Mouse (Mus musculus) embryonic facial prominence, embryonic 15.5 days (tissue): ENCODE measurements around the gene Dnase2b. TPM values are rescaled to one million over a fixed set of nuclear protein-coding genes. Genes with fewer than 3 reads are reported as not detected.

Experiments used
- ATAC-seq: fragments of 200-750 bp; cut with Nextera tagmentation; 2 replicates; pipeline ENCODE4 v1.8.0; 2017; ENCODE audit warnings: low read depth, moderate TSS enrichment; ENCODE audit not compliant: insufficient number of reproducible peaks, low FRiP score, low TSS enrichment
- H3K27ac ChIP-seq: fragments of 300-500 bp; sonication (generic); replicated peaks from 2 replicates; pipeline ENCODE4 v1.5.1; 2015; ENCODE audit warnings: mild to moderate bottlenecking, inconsistent platforms
- H3K27me3 ChIP-seq: fragments of 300-500 bp; sonication (generic); 2 replicates; pipeline ENCODE4 v1.6.1; 2015; ENCODE audit warnings: inconsistent platforms
- H3K36me3 ChIP-seq: fragments of 300-500 bp; sonication (generic); 2 replicates; pipeline ENCODE4 v1.6.1; 2015; ENCODE audit warnings: mild to moderate bottlenecking, inconsistent platforms
- H3K4me1 ChIP-seq: fragments of 300-500 bp; sonication (generic); 2 replicates; pipeline ENCODE4 v1.6.1; 2015; ENCODE audit warnings: inconsistent platforms
- H3K4me2 ChIP-seq: fragments of 300-500 bp; sonication (generic); replicated peaks from 2 replicates; pipeline ENCODE4 v1.6.1; 2015; ENCODE audit warnings: mild to moderate bottlenecking, inconsistent platforms
- H3K4me3 ChIP-seq: fragments of 300-500 bp; sonication (generic); replicated peaks from 2 replicates; pipeline ENCODE4 v1.5.1; 2015; ENCODE audit warnings: mild to moderate bottlenecking, inconsistent platforms
- H3K9ac ChIP-seq: fragments of 300-500 bp; sonication (generic); 2 replicates; pipeline ENCODE4 v1.6.1; 2015; ENCODE audit warnings: inconsistent platforms
- H3K9me3 ChIP-seq: fragments of 300-500 bp; sonication (generic); replicated peaks from 2 replicates; pipeline ENCODE4 v1.6.1; 2016; ENCODE audit warnings: inconsistent platforms
- WGBS: fragments of 180-500 bp; shearing (Covaris S2); methylation state at CpG from one replicate; pipeline ENCODE4 v1.1.7; 2015; 5-methylcytosine and 5-hydroxymethylcytosine counted together
- polyA plus RNA-seq: library from polyadenylated mRNA; unstranded; fragments of >200 nt; fragmentation: Nextera tagmentation; extraction: Ambion mirVana; gene quantifications from 2 replicates; pipeline ENCODE4 v1.2.1, GENCODE M21; 2015

Gene Dnase2b
- polyA plus RNA-seq, 1 experiment from 2014 or later: 0.48 TPM

GRCm38 (mm10) chr3:146641818-146642427 is 26.5 kb upstream of the Dnase2b start:
- 50% methylated on average over 4 of the region's 4 CpGs for WGBS
- no peak for ATAC-seq
- Histone ChIP-seq H3K36me3 (no peaks in the 10 kb centered on the region), H3K9me3 (no peaks in the 10 kb centered on the region), H3K4me3 (no peak overlapping the region), H3K9ac (no peak overlapping the region), H3K27me3 (no peaks in the 10 kb centered on the region), H3K4me1 (no peaks in the 10 kb centered on the region), H3K4me2 (no peak overlapping the region), H3K27ac (no peak overlapping the region)

GRCm38 (mm10) chr3:146632506-146632905 is 17.1 kb upstream of the Dnase2b start:
- no peak for ATAC-seq

DNA sequence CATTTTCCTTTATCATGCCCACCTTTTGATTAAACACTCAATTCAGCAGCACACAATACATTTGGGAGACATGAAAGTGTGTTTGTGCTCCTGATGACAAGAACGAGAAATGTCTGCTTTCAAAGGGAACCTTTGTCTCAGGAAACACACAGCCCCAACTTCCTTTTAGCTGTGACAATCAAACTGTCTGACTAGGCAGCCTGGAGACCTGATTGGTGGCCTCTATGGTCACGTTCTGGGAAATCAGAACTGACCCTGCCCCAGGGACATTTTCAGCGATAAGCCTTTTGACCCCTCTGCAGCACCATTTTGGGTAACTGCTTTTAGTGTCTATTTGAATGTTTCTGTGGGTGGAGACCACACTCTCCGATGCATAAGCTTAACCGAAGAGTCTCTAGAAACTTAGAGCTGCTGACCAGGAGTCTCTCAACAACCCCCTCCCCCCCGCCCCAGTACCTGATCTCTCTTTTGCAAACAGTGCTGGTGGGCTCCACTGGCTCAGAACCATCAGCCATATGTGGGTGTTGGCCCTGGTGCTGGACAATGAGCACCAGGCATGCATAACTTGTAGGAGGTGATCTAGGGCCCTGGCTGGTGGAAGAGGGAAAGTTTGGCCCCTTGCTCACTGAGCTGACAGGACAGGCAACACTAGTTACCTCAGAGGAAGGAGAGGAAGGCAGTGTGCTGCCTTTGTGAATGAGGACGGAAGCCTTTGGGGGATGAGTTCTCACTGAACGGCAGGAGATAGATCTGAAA is 13.0 kb upstream of the Dnase2b start:
- no peak for ATAC-seq
- 59% methylated on average over 8 of the region's 8 CpGs for WGBS

More at GRCm38 (mm10) chr3:146632506-146632905, 17.1 kb upstream of the Dnase2b start:
- 84% methylated on average over 5 of the region's 5 CpGs for WGBS
- H3K9ac ChIP-seq: no peak overlapping the region
- no peak overlapping the region for H3K4me2 ChIP-seq
- no peaks in the 10 kb centered on the region for H3K36me3 ChIP-seq
- no peaks in the 10 kb centered on the region for H3K9me3 ChIP-seq
- H3K4me3 ChIP-seq: no peak overlapping the region
- H3K4me1 ChIP-seq: no peaks in the 10 kb centered on the region
- H3K27ac ChIP-seq: no peak overlapping the region
- no peaks in the 10 kb centered on the region for H3K27me3 ChIP-seq

GRCm38 (mm10) chr3:146625766-146626165 is 10.4 kb upstream of the Dnase2b start:
- Histone ChIP-seq H3K9ac (no peak overlapping the region), H3K4me3 (no peak overlapping the region), H3K4me2 (no peak overlapping the region), H3K27me3 (no peaks in the 10 kb centered on the region), H3K36me3 (no peaks in the 10 kb centered on the region), H3K4me1 (no peaks in the 10 kb centered on the region), H3K27ac (no peak overlapping the region), H3K9me3 (no peaks in the 10 kb centered on the region)
- WGBS: 81% methylated on average over 4 of the region's 4 CpGs
- no peak for ATAC-seq

More for the DNA sequence above, 13.0 kb upstream of the Dnase2b start:
- H3K27me3 ChIP-seq: no peaks in the 10 kb centered on the region
- H3K27ac ChIP-seq: no peak overlapping the region
- H3K4me2 ChIP-seq: no peak overlapping the region
- H3K9ac ChIP-seq: no peak overlapping the region
- H3K36me3 ChIP-seq: no peaks in the 10 kb centered on the region
- H3K9me3 ChIP-seq: no peaks in the 10 kb centered on the region
- H3K4me3 ChIP-seq: no peak overlapping the region
- no peaks in the 10 kb centered on the region for H3K4me1 ChIP-seq

DNA sequence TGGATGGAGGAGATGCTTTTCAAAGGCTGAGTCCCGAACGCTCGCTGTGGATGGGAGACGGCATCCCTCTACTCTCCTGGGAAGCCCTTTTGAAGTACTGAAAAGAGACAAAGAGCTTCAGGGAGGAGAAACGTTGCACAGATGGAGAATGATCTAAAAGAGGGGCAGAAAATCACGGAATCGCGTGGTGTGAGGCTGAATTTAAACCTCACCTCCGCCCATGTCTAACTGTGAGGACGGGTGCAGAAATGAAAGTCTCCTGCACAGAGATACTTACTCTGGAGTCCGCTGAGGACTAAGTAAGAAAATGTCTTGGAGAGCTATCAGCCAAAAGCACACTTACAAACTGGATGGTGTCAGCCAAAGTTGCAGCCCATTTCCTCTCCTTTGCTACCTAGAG is 6.6 kb upstream of the Dnase2b start:
- no peak overlapping the region for H3K4me3 ChIP-seq
- no peak for ATAC-seq
- WGBS: 83% methylated on average over 11 of the region's 11 CpGs

GRCm38 (mm10) chr3:146620555-146621249 is 5.3 kb upstream of the Dnase2b start:
- Histone ChIP-seq H3K9ac (no peak overlapping the region), H3K4me2 (no peak overlapping the region), H3K27me3 (no peaks in the 10 kb centered on the region), H3K36me3 (no peaks in the 10 kb centered on the region), H3K27ac (no peak overlapping the region), H3K4me1 (no peaks in the 10 kb centered on the region), H3K4me3 (no peak overlapping the region), H3K9me3 (no peaks in the 10 kb centered on the region)
- WGBS: 85% methylated on average over 14 of the region's 14 CpGs
- no peak for ATAC-seq

More for the DNA sequence above, 6.6 kb upstream of the Dnase2b start:
- Histone ChIP-seq H3K27ac (no peak overlapping the region), H3K9ac (no peak overlapping the region), H3K9me3 (no peaks in the 10 kb centered on the region), H3K4me1 (no peaks in the 10 kb centered on the region), H3K27me3 (no peaks in the 10 kb centered on the region), H3K36me3 (no peaks in the 10 kb centered on the region), H3K4me2 (no peak overlapping the region)

GRCm38 (mm10) chr3:146620101-146620500 is 4.7 kb upstream of the Dnase2b start:
- Histone ChIP-seq H3K4me1 (no peaks in the 10 kb centered on the region), H3K9me3 (no peaks in the 10 kb centered on the region), H3K36me3 (no peaks in the 10 kb centered on the region), H3K27ac (no peak overlapping the region), H3K4me3 (no peak overlapping the region), H3K4me2 (no peak overlapping the region), H3K27me3 (no peaks in the 10 kb centered on the region), H3K9ac (no peak overlapping the region)
- ATAC-seq: no peak
- WGBS: 83% methylated on average over 10 of the region's 10 CpGs

- H3K4me1 ChIP-seq: no peaks in the 10 kb centered on the region
- H3K9me3 ChIP-seq: no peaks in the 10 kb centered on the region
- no peak overlapping the region for H3K4me3 ChIP-seq
- no peaks in the 10 kb centered on the region for H3K36me3 ChIP-seq
- H3K27me3 ChIP-seq: no peaks in the 10 kb centered on the region
- H3K4me2 ChIP-seq: no peak overlapping the region
- H3K27ac ChIP-seq: no peak overlapping the region
- no peak for ATAC-seq
- WGBS: 76% methylated on average over 4 of the region's 4 CpGs
- H3K9ac ChIP-seq: no peak overlapping the region
Observed at GRCm38 (mm10) chr3:146618357-146618756, 3.0 kb upstream of the Dnase2b start.

- Histone ChIP-seq H3K36me3 (no peaks in the 10 kb centered on the region), H3K4me2 (no peak overlapping the region), H3K4me1 (no peaks in the 10 kb centered on the region), H3K9me3 (no peaks in the 10 kb centered on the region), H3K27ac (no peak overlapping the region), H3K9ac (no peak overlapping the region), H3K4me3 (no peak overlapping the region), H3K27me3 (no peaks in the 10 kb centered on the region)
- no peak for ATAC-seq
Observed at GRCm38 (mm10) chr3:146617946-146618345, 2.5 kb upstream of the Dnase2b start.

DNA sequence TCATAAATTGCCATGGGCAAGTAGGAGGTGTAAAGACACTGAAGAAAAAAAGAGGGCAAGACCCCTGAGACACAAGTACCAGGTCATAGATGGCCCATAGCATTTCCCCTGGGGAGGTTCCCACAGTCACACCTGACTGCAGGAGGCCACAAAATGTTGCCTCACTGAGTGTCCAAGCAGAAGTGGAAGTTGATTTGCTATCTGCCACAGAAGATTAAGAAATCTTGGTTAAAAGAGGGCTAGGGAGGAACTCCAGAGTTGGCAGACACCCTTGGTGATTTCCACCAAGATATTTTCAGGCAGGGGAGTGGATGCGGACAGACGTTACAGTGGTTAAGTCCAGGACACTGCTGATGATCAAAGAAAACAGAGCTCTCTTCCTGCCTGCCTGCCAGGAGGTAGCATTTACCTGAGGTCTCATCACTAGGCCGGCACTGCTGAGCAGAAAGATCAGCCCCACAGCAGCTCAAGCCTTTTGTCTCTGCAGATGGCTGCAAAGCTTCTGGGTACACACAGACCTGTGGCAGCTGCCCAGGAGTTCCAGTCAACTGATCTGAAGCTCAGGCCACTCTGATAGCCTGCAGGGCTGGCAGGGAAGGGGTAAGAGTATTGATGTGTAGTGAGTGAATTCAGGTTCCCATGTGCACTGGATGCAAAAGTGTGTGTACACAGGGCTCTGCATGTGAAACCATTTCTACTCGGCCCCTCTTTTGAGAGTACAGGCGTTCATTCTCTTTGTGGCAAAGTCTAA is 1.3 kb upstream of the Dnase2b start:
- H3K27me3 ChIP-seq: no peaks in the 10 kb centered on the region
- no peak overlapping the region for H3K4me2 ChIP-seq
- H3K27ac ChIP-seq: no peak overlapping the region
- H3K4me3 ChIP-seq: no peak overlapping the region
- no peaks in the 10 kb centered on the region for H3K4me1 ChIP-seq
- ATAC-seq: no peak
- no peak overlapping the region for H3K9ac ChIP-seq
- no peaks in the 10 kb centered on the region for H3K9me3 ChIP-seq
- WGBS: 69% methylated on average over 5 of the region's 5 CpGs
- H3K36me3 ChIP-seq: no peaks in the 10 kb centered on the region

DNA sequence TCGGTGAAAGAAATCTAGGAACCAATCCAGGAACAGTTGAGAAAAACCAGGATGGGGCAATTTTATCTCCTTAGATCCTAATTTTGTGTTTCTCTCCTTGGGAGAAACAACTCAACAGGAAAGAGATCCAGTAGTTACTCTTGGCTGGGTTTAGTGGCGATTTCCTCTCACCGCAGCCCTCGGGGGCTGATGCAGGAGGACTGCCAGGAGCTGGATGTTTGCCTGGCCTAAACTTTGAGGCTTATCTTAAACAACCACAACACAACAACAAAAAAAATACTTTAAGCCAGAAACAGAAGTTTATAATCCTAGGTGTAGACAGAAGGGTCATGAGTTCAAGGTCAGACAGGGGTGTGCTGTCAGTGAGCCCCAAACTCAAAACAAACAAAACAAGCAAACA is 3.6 kb downstream of the Dnase2b start:
- Histone ChIP-seq H3K4me2 (no peak overlapping the region), H3K9me3 (no peaks in the 10 kb centered on the region), H3K4me3 (no peak overlapping the region), H3K27me3 (no peaks in the 10 kb centered on the region), H3K9ac (no peak overlapping the region), H3K36me3 (no peaks in the 10 kb centered on the region), H3K4me1 (no peaks in the 10 kb centered on the region), H3K27ac (no peak overlapping the region)
- 58% methylated on average over 4 of the region's 4 CpGs for WGBS
- ATAC-seq: no peak
